Mouse (Mus musculus): Measurements from ENCODE around the gene Dock2. TPM values are rescaled to one million over a fixed set of nuclear protein-coding genes. Genes with fewer than 3 reads are reported as not detected.

Gene Dock2
- polyA plus RNA-seq, 1 experiment from 2014 or later: 0.66 TPM

DNA sequence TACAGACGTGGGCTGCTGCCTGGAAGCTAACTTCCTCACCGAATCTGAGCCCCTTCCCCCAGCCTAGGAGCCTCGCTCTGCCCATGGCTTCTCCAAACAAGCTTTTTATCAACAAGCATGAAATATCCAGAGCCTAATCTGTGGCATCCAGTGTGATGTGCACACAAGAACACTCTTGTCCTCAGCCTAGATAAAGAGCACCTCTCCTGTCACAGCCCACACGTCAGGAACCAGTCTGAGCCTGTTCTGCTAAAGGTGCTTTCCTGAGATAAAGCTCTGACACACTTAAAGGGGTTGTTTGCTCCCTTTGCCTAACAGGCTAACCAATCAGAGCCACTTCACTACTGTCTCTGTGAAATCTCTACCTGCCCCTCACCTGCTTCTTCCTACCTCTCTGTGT, 268.4 kb downstream of the Dock2 start:
- ATAC-seq (ENCODE audit: low FRiP score): no peak
- H3K9me3 ChIP-seq: no peaks in the 10 kb centered on the region
- H3K4me2 ChIP-seq: no peak overlapping the region

DNA sequence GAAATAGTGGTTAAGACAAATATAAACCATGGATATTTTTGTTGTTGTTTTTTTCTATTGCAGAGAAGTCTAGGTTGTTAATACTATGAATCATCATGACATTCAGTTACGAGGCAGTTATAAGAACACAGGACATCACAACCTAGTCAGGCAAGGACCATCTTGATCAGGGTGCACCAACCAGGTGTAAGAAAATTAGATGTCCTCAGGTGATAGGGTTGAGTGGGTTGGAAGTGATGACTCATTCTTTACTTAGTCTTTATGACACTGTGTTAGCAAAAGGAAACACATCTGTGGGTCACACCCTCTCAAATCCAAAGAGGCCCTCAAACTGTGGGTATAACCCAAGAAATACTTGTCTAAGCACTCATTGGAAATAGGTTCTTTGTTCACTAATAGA, 277.3 kb downstream of the Dock2 start:
- WGBS: 95% methylated on average over 1 of the region's 1 CpGs
- H3K4me2 ChIP-seq: no peak overlapping the region
- H3K36me3 ChIP-seq (replicated peaks): no peaks in the 10 kb centered on the region
- no peaks in the 10 kb centered on the region for H3K27me3 ChIP-seq
- no peak overlapping the region for H3K4me3 ChIP-seq (replicated peaks)
- no peak overlapping the region for H3K9ac ChIP-seq
- no peak overlapping the region for H3K27ac ChIP-seq
- H3K4me1 ChIP-seq: no peaks in the 10 kb centered on the region
- no peak for ATAC-seq (ENCODE audit: low FRiP score)
- no peaks in the 10 kb centered on the region for H3K9me3 ChIP-seq

More for the DNA sequence above, 268.4 kb downstream of the Dock2 start:
- no peak overlapping the region for H3K9ac ChIP-seq
- whole genome bisulfite sequencing: 71% methylated on average over 4 of the region's 4 CpGs
- H3K4me3 ChIP-seq (replicated peaks): no peak overlapping the region
- no peaks in the 10 kb centered on the region for H3K36me3 ChIP-seq (replicated peaks)
- H3K27me3 ChIP-seq: no peaks in the 10 kb centered on the region
- H3K4me1 ChIP-seq: no peaks in the 10 kb centered on the region
- no peak overlapping the region for H3K27ac ChIP-seq

DNA sequence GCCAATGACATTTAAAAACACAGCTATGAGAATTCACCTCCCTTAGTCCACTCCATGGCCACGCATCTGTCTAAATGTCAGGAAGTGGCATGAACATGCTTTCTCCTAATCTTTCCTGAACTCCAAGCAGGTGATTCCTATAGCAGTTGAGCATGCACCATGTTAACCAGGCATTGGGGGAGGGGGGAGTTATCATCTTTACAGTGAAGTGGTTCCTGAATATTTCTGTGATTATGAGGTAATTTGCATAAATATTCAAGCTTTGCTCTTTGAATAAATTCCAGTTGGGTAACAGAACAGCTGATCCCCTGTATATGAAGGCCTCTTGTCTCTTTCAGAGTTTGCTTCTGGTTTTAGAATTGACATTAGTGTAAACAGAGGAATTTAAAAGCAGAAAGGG, 284.0 kb downstream of the Dock2 start:
- Histone ChIP-seq H3K4me2 (no peak overlapping the region), H3K27ac (no peak overlapping the region), H3K9me3 (no peaks in the 10 kb centered on the region), H3K4me3 (replicated peaks) (no peak overlapping the region), H3K27me3 (no peaks in the 10 kb centered on the region), H3K9ac (no peak overlapping the region), H3K4me1 (no peaks in the 10 kb centered on the region), H3K36me3 (replicated peaks) (no peaks in the 10 kb centered on the region)
- 95% methylated on average over 1 of the region's 1 CpGs for WGBS
- ATAC-seq (ENCODE audit: low FRiP score): no peak

DNA sequence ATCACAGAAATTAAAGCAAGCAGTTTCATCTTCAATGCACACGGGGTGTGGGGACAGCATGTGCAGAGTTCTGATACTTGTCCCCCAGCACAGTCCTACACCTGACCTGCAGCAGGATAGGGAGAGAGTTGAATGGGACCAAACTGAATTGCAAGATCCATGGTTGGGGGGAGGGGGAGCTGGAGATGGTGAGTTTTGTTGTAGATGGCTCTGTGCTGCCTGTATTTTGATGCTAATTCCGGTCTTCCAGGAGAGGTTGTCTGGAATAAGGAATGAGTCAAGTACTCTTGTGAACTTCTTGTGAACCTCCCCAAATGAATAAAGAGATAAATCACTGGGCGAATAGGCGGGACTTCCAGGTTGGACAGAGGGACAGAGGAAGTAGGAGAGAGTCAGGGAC, 289.0 kb downstream of the Dock2 start:
- H3K36me3 ChIP-seq (replicated peaks): no peaks in the 10 kb centered on the region
- no peaks in the 10 kb centered on the region for H3K27me3 ChIP-seq
- H3K9me3 ChIP-seq: no peaks in the 10 kb centered on the region
- no peak overlapping the region for H3K9ac ChIP-seq
- WGBS: 71% methylated on average over 4 of the region's 4 CpGs
- H3K4me3 ChIP-seq (replicated peaks): no peak overlapping the region
- no peak overlapping the region for H3K4me2 ChIP-seq
- H3K4me1 ChIP-seq: no peaks in the 10 kb centered on the region
- no peak overlapping the region for H3K27ac ChIP-seq
- ATAC-seq (ENCODE audit: low FRiP score): no peak

DNA sequence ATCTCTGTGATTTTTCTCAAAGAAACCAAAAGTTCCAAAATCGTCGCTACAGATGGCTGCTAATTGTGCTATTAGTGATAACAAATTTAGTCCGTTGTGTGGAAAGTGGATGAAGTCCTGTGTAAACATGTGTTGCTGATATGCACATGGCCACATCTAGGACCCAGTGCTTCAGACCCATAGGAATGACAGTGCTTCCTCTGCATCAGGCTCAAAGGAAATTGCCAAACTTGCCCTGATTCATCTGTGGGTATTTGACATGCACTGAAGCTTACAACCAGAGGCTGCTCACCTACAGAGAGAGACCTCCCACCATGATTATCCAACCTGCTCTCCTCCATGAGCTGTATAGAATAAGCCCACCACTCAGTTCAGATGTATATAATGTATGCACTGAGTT, 290.7 kb downstream of the Dock2 start:
- no peak for ATAC-seq (ENCODE audit: low FRiP score)
- no peak overlapping the region for H3K27ac ChIP-seq
- WGBS: 89% methylated on average over 3 of the region's 3 CpGs
- H3K36me3 ChIP-seq (replicated peaks): no peaks in the 10 kb centered on the region
- H3K4me2 ChIP-seq: no peak overlapping the region
- H3K4me1 ChIP-seq: no peaks in the 10 kb centered on the region
- H3K9me3 ChIP-seq: no peaks in the 10 kb centered on the region
- no peaks in the 10 kb centered on the region for H3K27me3 ChIP-seq
- H3K9ac ChIP-seq: no peak overlapping the region
- H3K4me3 ChIP-seq (replicated peaks): no peak overlapping the region

DNA sequence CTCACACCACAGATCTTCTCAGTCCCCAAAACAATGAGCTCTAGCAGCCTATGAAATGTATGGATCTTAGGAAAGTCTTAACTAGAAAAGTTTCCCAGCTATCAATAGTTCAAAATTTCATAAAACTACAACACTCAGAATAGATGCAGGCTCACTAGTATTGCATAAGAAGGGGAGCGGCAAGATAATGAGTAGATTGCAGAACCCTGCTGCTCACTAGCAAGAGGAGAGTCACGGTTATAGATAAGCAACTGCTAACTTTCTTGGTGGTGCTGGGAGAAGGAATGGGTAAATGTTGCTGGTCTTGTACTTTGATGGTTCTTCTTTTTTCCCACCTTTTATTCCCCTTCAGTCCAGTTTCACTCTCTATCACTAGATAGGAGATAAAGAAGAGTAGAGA, 291.5 kb downstream of the Dock2 start:
- ATAC-seq (ENCODE audit: low FRiP score): no peak
- Histone ChIP-seq H3K4me1 (no peaks in the 10 kb centered on the region), H3K9ac (no peak overlapping the region), H3K9me3 (no peaks in the 10 kb centered on the region), H3K4me2 (no peak overlapping the region), H3K4me3 (replicated peaks) (no peak overlapping the region), H3K27me3 (no peaks in the 10 kb centered on the region), H3K36me3 (replicated peaks) (no peaks in the 10 kb centered on the region), H3K27ac (no peak overlapping the region)
- WGBS: 88% methylated on average over 2 of the region's 2 CpGs

DNA sequence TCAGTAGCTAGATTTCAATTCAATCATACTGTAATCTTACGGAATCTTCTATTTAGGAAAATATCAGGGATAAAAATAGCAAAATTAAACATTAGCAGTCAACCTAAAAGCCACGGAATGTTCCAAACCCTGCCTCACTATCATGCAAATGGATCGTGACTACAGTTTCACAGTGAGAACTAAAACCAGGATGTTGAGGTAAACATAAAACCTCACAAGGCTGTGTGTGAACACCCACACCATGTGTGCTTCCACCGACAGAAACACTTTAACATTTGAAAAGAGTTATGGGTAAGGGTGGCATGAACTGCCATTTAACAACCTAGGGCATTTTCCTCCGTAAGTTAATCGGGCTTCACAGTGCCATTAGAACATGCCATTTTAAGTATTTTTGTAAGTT, 294.1 kb downstream of the Dock2 start:
- WGBS: 90% methylated on average over 6 of the region's 6 CpGs
- H3K36me3 ChIP-seq (replicated peaks): no peaks in the 10 kb centered on the region

DNA sequence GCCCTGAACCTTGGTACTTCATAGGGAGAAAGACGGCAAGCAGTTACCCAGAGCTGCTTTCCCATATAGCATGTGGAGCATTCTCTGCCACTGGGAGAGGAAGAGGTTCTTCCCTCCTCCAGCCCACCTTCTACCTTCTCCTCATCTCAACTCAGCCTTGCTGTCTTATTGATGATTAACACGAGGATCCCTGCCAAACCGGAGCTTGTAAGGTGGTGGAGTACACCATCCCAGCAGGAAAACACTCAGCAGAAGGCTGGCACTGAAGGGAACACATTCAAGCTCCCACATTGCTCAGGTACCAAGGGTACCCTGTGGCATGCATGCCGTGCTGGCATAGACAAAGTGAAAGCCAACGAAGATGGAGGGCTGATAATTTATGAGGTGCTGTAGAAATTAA, 304.4 kb downstream of the Dock2 start:
- H3K4me2 ChIP-seq: no peak overlapping the region
- no peaks in the 10 kb centered on the region for H3K27me3 ChIP-seq
- H3K9me3 ChIP-seq: no peaks in the 10 kb centered on the region
- no peak overlapping the region for H3K27ac ChIP-seq
- no peak for ATAC-seq (ENCODE audit: low FRiP score)
- H3K4me1 ChIP-seq: no peaks in the 10 kb centered on the region
- 89% methylated on average over 5 of the region's 5 CpGs for WGBS
- no peak overlapping the region for H3K9ac ChIP-seq
- no peaks in the 10 kb centered on the region for H3K36me3 ChIP-seq (replicated peaks)
- H3K4me3 ChIP-seq (replicated peaks): no peak overlapping the region

More for the DNA sequence above, 294.1 kb downstream of the Dock2 start:
- H3K4me1 ChIP-seq: no peaks in the 10 kb centered on the region
- H3K27ac ChIP-seq: no peak overlapping the region
- no peaks in the 10 kb centered on the region for H3K9me3 ChIP-seq
- no peak overlapping the region for H3K4me3 ChIP-seq (replicated peaks)
- no peak overlapping the region for H3K4me2 ChIP-seq
- no peak for ATAC-seq (ENCODE audit: low FRiP score)
- H3K9ac ChIP-seq: no peak overlapping the region
- H3K27me3 ChIP-seq: no peaks in the 10 kb centered on the region

DNA sequence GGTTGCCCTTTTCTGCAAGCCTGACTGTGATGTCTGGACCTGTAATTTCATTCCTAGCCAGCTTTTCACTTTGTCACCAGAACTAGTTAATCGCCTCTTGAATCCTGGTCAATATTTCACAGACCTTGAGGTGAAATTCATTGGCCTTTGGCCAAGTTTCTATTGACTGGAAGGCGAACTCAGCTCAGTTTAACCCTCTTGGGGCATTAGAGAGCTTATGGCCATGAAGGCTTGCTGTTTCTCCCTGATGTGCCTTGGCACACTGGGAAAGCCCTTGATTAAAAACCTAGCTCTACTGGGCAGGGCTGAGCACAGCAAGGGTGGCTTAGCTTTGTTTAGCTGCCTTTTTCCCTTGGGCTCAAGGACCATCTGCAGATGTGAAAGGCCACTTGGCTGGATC, 313.9 kb downstream of the Dock2 start:
- ATAC-seq (ENCODE audit: low FRiP score): no peak
- H3K27me3 ChIP-seq: no peaks in the 10 kb centered on the region
- 89% methylated on average over 2 of the region's 2 CpGs for WGBS

DNA sequence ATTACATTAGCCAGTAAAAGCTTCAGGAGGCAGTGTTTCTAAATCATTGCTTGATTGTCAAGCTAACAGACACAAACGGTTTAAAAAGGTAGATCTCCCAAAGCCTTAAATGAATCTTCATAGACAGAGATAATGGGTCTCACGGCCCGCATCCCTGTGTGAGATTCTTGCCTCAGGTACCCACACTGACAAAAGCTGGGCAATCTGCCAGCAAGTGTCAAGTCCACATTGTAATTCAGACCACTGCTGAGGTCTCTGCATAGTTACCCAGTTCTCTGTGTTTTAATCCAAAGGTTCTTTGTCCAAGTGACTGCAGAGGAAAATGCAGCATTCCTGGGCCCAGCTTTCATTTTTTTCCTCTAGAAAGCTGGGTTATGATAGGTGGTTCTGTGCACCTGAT, 315.1 kb downstream of the Dock2 start:
- Histone ChIP-seq H3K4me3 (replicated peaks) (no peak overlapping the region), H3K4me1 (no peaks in the 10 kb centered on the region), H3K4me2 (no peak overlapping the region), H3K36me3 (replicated peaks) (no peaks in the 10 kb centered on the region), H3K9ac (no peak overlapping the region), H3K27ac (no peak overlapping the region), H3K27me3 (no peaks in the 10 kb centered on the region), H3K9me3 (no peaks in the 10 kb centered on the region)
- WGBS: 56% methylated on average over 3 of the region's 3 CpGs
- ATAC-seq (ENCODE audit: low FRiP score): no peak

More for the DNA sequence above, 313.9 kb downstream of the Dock2 start:
- Histone ChIP-seq H3K9ac (no peak overlapping the region), H3K4me3 (replicated peaks) (no peak overlapping the region), H3K36me3 (replicated peaks) (no peaks in the 10 kb centered on the region), H3K9me3 (no peaks in the 10 kb centered on the region), H3K4me1 (no peaks in the 10 kb centered on the region), H3K27ac (no peak overlapping the region), H3K4me2 (no peak overlapping the region)

DNA sequence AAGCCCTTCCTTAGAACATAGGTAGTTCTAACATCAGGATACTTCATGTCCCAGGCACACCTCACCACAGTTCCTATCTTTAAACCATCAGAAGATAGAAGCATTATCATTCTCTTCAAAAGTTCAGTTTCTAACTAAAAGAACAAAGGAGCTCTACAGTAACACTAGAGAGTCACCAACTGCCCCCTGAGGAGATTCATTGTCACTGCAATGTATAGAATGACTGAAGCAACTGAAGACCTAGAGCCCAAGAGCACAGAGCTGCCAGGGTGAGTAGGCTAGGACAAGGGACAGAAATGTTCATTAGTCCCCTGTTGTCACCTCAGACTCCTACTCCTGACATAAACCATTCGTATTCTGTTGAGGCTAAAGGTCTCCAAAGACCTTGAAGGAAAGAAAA, 316.6 kb downstream of the Dock2 start:
- Histone ChIP-seq H3K9me3 (no peaks in the 10 kb centered on the region), H3K27me3 (no peaks in the 10 kb centered on the region), H3K4me1 (no peaks in the 10 kb centered on the region), H3K4me3 (replicated peaks) (no peak overlapping the region), H3K9ac (no peak overlapping the region), H3K36me3 (replicated peaks) (no peaks in the 10 kb centered on the region), H3K27ac (no peak overlapping the region), H3K4me2 (no peak overlapping the region)
- ATAC-seq (ENCODE audit: low FRiP score): no peak
- WGBS: 53% methylated on average over 1 of the region's 1 CpGs

DNA sequence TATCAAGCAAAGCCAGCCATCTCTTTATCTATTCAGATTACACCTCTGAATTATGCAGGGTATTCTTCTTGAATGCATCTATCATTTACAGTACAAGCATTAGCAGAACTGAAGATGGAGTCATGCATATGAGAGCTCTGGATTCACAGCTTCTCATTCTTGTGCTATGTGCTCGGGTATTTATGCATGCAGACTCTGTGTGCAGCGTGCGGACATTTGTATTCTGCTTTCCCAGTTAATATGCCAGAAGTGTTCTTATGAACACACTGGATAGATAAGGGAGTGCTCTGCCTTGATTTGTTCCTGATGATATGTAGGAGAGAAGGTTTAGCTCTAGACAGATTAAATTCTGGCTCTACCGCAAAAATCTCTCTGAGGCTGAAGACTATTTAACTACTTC, 333.7 kb downstream of the Dock2 start:
- no peak overlapping the region for H3K27ac ChIP-seq
- no peak overlapping the region for H3K4me2 ChIP-seq
- H3K4me3 ChIP-seq (replicated peaks): no peak overlapping the region
- 0 out of 2 replicates have a peak, but pooled peaks cover 3% of the 10 kb centered on the region for H3K4me1 ChIP-seq
- no peaks in the 10 kb centered on the region for H3K27me3 ChIP-seq
- no peak overlapping the region for H3K9ac ChIP-seq
- H3K36me3 ChIP-seq (replicated peaks): no peaks in the 10 kb centered on the region
- ATAC-seq (ENCODE audit: low FRiP score): no peak
- no peaks in the 10 kb centered on the region for H3K9me3 ChIP-seq
- 84% methylated on average over 4 of the region's 4 CpGs for WGBS

DNA sequence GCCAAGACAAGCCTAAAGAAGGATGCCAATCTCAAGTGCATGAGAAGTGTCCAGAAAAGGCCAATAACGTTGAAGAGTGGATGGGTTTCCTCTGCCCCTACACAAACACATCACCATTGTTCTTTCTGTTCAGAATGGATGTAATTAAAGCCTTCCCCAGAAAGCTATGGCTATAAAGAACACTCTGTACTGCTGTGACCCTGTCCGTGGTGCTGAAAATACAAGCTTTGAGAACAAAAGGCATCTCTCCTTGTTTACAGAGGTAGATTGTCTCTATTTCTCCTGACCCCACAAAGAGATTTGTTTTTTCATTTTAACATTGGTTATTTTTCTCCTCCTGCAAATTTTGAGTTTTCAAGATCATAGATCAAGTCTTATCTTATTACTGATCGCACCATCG, 335.8 kb downstream of the Dock2 start:
- H3K9me3 ChIP-seq: no peaks in the 10 kb centered on the region
- no peaks in the 10 kb centered on the region for H3K27me3 ChIP-seq
- H3K9ac ChIP-seq: no peak overlapping the region
- ATAC-seq (ENCODE audit: low FRiP score): no peak
- H3K27ac ChIP-seq: no peak overlapping the region
- WGBS: 40% methylated on average over 4 of the region's 4 CpGs
- H3K36me3 ChIP-seq (replicated peaks): no peaks in the 10 kb centered on the region
- 0 out of 2 replicates have a peak, but pooled peaks cover 3% of the 10 kb centered on the region for H3K4me1 ChIP-seq
- H3K4me3 ChIP-seq (replicated peaks): no peak overlapping the region
- no peak overlapping the region for H3K4me2 ChIP-seq

DNA sequence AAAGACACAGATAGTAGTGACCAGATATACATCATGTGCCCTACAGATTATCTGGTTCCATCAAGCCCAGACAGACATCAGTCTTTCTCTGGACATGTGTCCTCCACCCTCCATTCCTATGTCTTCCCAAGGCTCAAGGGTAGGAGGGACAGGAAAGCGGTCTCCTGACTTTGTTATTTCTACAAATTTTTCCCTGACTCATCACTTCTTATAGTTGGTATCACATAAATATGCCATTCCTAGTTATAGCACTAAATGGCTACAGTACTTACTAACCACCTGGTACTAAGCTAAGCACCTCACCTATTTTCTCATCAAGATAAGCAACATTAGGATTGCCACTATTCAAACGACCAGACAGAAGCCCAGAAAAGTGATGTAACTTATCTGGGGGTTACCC, 345.3 kb downstream of the Dock2 start:
- no peaks in the 10 kb centered on the region for H3K27me3 ChIP-seq
- H3K9me3 ChIP-seq: no peaks in the 10 kb centered on the region
- no peak overlapping the region for H3K27ac ChIP-seq
- no peak overlapping the region for H3K4me3 ChIP-seq (replicated peaks)
- H3K4me1 ChIP-seq: no peaks in the 10 kb centered on the region
- 69% methylated on average over 2 of the region's 2 CpGs for WGBS
- H3K36me3 ChIP-seq (replicated peaks): no peaks in the 10 kb centered on the region
- H3K9ac ChIP-seq: no peak overlapping the region
- ATAC-seq (ENCODE audit: low FRiP score): no peak
- H3K4me2 ChIP-seq: no peak overlapping the region

Measured in forebrain, embryonic 12.5 days (tissue).